In the genomic region with DNA sequence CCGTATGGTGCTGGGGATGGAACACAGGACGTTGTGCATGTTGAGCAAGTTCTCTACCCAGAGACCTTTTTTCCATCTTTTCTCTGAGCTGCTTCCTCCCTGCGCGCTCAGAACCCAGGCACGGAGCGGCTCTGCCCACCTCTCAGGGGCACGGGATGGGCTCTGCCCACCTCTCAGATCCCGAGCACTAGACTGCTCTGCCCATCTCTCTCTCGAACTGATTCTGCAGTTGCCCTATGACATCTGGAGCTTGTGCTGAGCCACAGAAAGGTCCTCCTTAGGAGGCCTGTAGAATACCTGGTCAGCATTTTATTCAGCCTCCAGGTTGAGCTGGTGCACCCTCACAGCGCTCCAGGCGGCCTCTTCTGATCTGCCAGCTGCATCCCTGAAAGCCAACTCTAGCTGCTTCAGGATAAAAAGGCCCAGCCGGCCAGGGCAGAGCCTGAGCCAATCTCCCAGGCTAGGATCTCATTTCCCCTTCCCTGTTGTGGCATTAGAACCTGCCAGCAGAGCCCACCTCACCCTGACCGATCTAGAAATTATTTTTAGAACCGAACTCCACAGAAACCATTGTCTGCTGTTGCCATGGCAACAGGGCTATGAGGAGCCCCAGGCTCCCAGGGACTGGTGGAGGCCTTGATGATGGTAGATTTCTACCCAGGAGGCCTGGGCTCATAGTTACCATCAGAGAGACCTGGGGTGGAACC, we compare ENCODE assay signal across 8 mouse cellular contexts. TPM values are rescaled to one million over a fixed set of nuclear protein-coding genes. Genes with fewer than 3 reads are reported as not detected.
DNase-seq lines count a peak whose midpoint lies in the region; ATAC-seq lines count a peak whose summit lies in the region.

No protein-coding gene starts in this region.

- no peak overlapping the region for H3K4me3 ChIP-seq in heart, embryonic 11.5 days (ENCODE audit: low read depth, low read length)
- no peak overlapping the region for H3K4me3 ChIP-seq in heart, embryonic 12.5 days
- no peak overlapping the region for H3K4me3 ChIP-seq in forebrain, embryonic 13.5 days
- no peak overlapping the region for H3K4me3 ChIP-seq in kidney, embryonic 15.5 days (replicated peaks)

- DNase-seq in layer of hippocampus, postnatal 36 days, result peak; percentile 65 to 69
- peak; percentile 62 for DNase-seq in retina, embryonic 14.5 days (ENCODE audit: low spot score)
- no peak for DNase-seq in gastrocnemius, postnatal 25 days

- no peak for ATAC-seq in heart, embryonic 11.5 days (replicated peaks; ENCODE audit: insufficient number of reproducible peaks, low FRiP score, low TSS enrichment)
- no peak for ATAC-seq in heart, embryonic 12.5 days (ENCODE audit: insufficient number of reproducible peaks, low FRiP score)
- ATAC-seq in forebrain, embryonic 13.5 days, result peak; percentile 63
- ATAC-seq in erythroid progenitor cell, adult 5-6 weeks (replicated peaks; ENCODE audit: low FRiP score, poor library complexity, severe bottlenecking), result no peak
- no peak for ATAC-seq in kidney, embryonic 15.5 days (replicated peaks; ENCODE audit: low FRiP score)

- H3K27me3 ChIP-seq in heart, embryonic 11.5 days (ENCODE audit: control insufficient read depth, insufficient read depth, low read length), result no peaks in the 10 kb centered on the region
- 0 out of 2 replicates have a peak, but pooled peaks cover 3% of the 10 kb centered on the region for H3K27me3 ChIP-seq in heart, embryonic 12.5 days (replicated peaks)
- no peaks in the 10 kb centered on the region for H3K27me3 ChIP-seq in forebrain, embryonic 13.5 days
- H3K27me3 ChIP-seq in kidney, embryonic 15.5 days, result no peaks in the 10 kb centered on the region

- peaks cover 11% of the 10 kb centered on the region for H3K4me1 ChIP-seq in heart, embryonic 11.5 days (ENCODE audit: control insufficient read depth, insufficient read depth, low read length)
- peaks cover 13% of the 10 kb centered on the region for H3K4me1 ChIP-seq in heart, embryonic 12.5 days (replicated peaks)
- H3K4me1 ChIP-seq in forebrain, embryonic 13.5 days, result peaks cover 10% of the 10 kb centered on the region
- peaks cover 15% of the 10 kb centered on the region for H3K4me1 ChIP-seq in kidney, embryonic 15.5 days

- H3K9ac ChIP-seq in heart, embryonic 11.5 days (ENCODE audit: low read depth, low read length), result 0 out of 2 replicates have a peak overlapping the region, but pooled peaks have one; percentile 39
- H3K9ac ChIP-seq in heart, embryonic 12.5 days, result no peak overlapping the region
- H3K9ac ChIP-seq in forebrain, embryonic 13.5 days, result no peak overlapping the region
- no peak overlapping the region for H3K9ac ChIP-seq in kidney, embryonic 15.5 days

- no peaks in the 10 kb centered on the region for H3K36me3 ChIP-seq in heart, embryonic 11.5 days (ENCODE audit: control insufficient read depth, insufficient read depth, low read length)
- no peaks in the 10 kb centered on the region for H3K36me3 ChIP-seq in heart, embryonic 12.5 days
- H3K36me3 ChIP-seq in forebrain, embryonic 13.5 days (ENCODE audit: poor library complexity, severe bottlenecking), result no peaks in the 10 kb centered on the region
- H3K36me3 ChIP-seq in kidney, embryonic 15.5 days, result no peaks in the 10 kb centered on the region

- WGBS in heart, embryonic 11.5 days (ENCODE audit: insufficient replicate concordance), result 53% methylated on average over 14 of the region's 14 CpGs
- WGBS in heart, embryonic 12.5 days, result 54% methylated on average over 14 of the region's 14 CpGs
- 51% methylated on average over 14 of the region's 14 CpGs for WGBS in forebrain, embryonic 13.5 days
- WGBS in kidney, embryonic 15.5 days, result 55% methylated on average over 14 of the region's 14 CpGs

- H3K27ac ChIP-seq in heart, embryonic 11.5 days (ENCODE audit: low read depth, low read length), result no peak overlapping the region
- H3K27ac ChIP-seq in heart, embryonic 12.5 days (ENCODE audit: poor library complexity, severe bottlenecking), result no peak overlapping the region
- peak overlapping the region; percentile 86 for H3K27ac ChIP-seq in forebrain, embryonic 13.5 days
- no peak overlapping the region for H3K27ac ChIP-seq in kidney, embryonic 15.5 days

- H3K9me3 ChIP-seq in heart, embryonic 11.5 days (replicated peaks; ENCODE audit: control insufficient read depth, low read length), result no peaks in the 10 kb centered on the region
- no peaks in the 10 kb centered on the region for H3K9me3 ChIP-seq in heart, embryonic 12.5 days (replicated peaks)
- H3K9me3 ChIP-seq in forebrain, embryonic 13.5 days (replicated peaks), result no peaks in the 10 kb centered on the region
- no peaks in the 10 kb centered on the region for H3K9me3 ChIP-seq in kidney, embryonic 15.5 days (replicated peaks)

- no peak overlapping the region for H3K4me2 ChIP-seq in heart, embryonic 11.5 days
- no peak overlapping the region for H3K4me2 ChIP-seq in heart, embryonic 12.5 days
- H3K4me2 ChIP-seq in forebrain, embryonic 13.5 days, result no peak overlapping the region
- no peak overlapping the region for H3K4me2 ChIP-seq in kidney, embryonic 15.5 days

RNA-seq across cellular contexts. Expression of a gene that starts 34.9 kb away (rescaled TPM):
- polyA plus RNA-seq in heart, embryonic 11.5 days (2014; fragmentation: Nextera tagmentation; extraction: Ambion mirVana), result 11.4 and 14.2 TPM in 2 replicates
- 9.2 and 9.9 TPM in 2 replicates for polyA plus RNA-seq in heart, embryonic 12.5 days (2016; fragmentation: Nextera tagmentation; extraction: Ambion mirVana)
- polyA plus RNA-seq in forebrain, embryonic 13.5 days (2015; fragmentation: Nextera tagmentation; extraction: Ambion mirVana), result 30.0 and 33.7 TPM in 2 replicates
- 100 to 1,000 TPM in 1 of 2 experiments, 10 to 100 TPM in 1; 93.6 to 102 TPM for total RNA-seq in layer of hippocampus, postnatal 36 days (2021)
- not detected in 2 replicates for total RNA-seq in erythroid progenitor cell, adult 5-6 weeks (2015; ENCODE audit: low replicate concordance)
- total RNA-seq in erythroid progenitor cell, adult 5-6 weeks (2017; ENCODE audit: low replicate concordance), result not detected in 2 replicates
- total RNA-seq in gastrocnemius, postnatal 25 days (2021), result 10 to 100 TPM; 16.3 to 17.0 TPM
- polyA plus RNA-seq in kidney, embryonic 15.5 days (2015; fragmentation: Nextera tagmentation; extraction: Ambion mirVana), result 16.3 and 17.2 TPM in 2 replicates

RNA-seq across cellular contexts. Expression of a gene that starts 41.8 kb away (rescaled TPM):
- 0.46 and 0.66 TPM in 2 replicates for polyA plus RNA-seq in heart, embryonic 11.5 days (2014; fragmentation: Nextera tagmentation; extraction: Ambion mirVana)
- polyA plus RNA-seq in heart, embryonic 12.5 days (2016; fragmentation: Nextera tagmentation; extraction: Ambion mirVana), result 0.27 and 0.31 TPM in 2 replicates
- polyA plus RNA-seq in forebrain, embryonic 13.5 days (2015; fragmentation: Nextera tagmentation; extraction: Ambion mirVana), result 34.9 and 36.7 TPM in 2 replicates
- total RNA-seq in layer of hippocampus, postnatal 36 days (2021), result 100 to 1,000 TPM; 310 to 313 TPM
- not detected in 2 replicates for total RNA-seq in erythroid progenitor cell, adult 5-6 weeks (2015; ENCODE audit: low replicate concordance)
- total RNA-seq in erythroid progenitor cell, adult 5-6 weeks (2017; ENCODE audit: low replicate concordance), result not detected in 2 replicates
- not detected for total RNA-seq in gastrocnemius, postnatal 25 days (2021)
- 0.85 and 1.3 TPM in 2 replicates for polyA plus RNA-seq in kidney, embryonic 15.5 days (2015; fragmentation: Nextera tagmentation; extraction: Ambion mirVana)

Comparison
In these comparisons a context has a peak if more than half of its experiments do, and no peak if none do; other contexts are left out.
1. RNA of a gene that starts 41.8 kb away (polyA plus RNA-seq): 34.9 to 36.7 TPM in forebrain, embryonic 13.5 days; 0.85 to 1.3 TPM in kidney, embryonic 15.5 days, 0.46 to 0.66 TPM in heart, embryonic 11.5 days and 0.27 to 0.31 TPM in heart, embryonic 12.5 days; every median in the first group is over 10 times any median in the second.